Mouse (Mus musculus) lung, embryonic 14.5 days (tissue): ENCODE results near the gene Atp13a2. TPM values are rescaled to one million over a fixed set of nuclear protein-coding genes. Genes with fewer than 3 reads are reported as not detected.

Experiments
- ATAC-seq: fragments of 200-750 bp; cut with Nextera tagmentation; 2 replicates; pipeline ENCODE4 v1.8.0; 2017; ENCODE audit warnings: mild to moderate bottlenecking, moderate TSS enrichment, moderate library complexity; ENCODE audit not compliant: insufficient read depth
- DNase-seq: peaks from one replicate; pipeline ENCODE4 v3.0.0-alpha.2; 2015
- H3K27ac ChIP-seq: fragments of 300-500 bp; sonication (generic); 2 replicates; pipeline ENCODE4 v1.5.1; 2014; ENCODE audit warnings: low read depth, mild to moderate bottlenecking, moderate library complexity
- H3K27me3 ChIP-seq: fragments of 300-500 bp; sonication (generic); 2 replicates; pipeline ENCODE4 v1.6.1; 2014; ENCODE audit warnings: low read length, control low read depth; ENCODE audit not compliant: insufficient read depth
- H3K36me3 ChIP-seq: fragments of 300-500 bp; sonication (generic); 2 replicates; pipeline ENCODE4 v1.6.1; 2014; ENCODE audit warnings: control low read depth; ENCODE audit not compliant: insufficient read depth
- H3K4me1 ChIP-seq: fragments of 300-500 bp; sonication (generic); 2 replicates; pipeline ENCODE4 v1.6.1; 2014; ENCODE audit warnings: antibody characterized with exemption, control low read depth; ENCODE audit not compliant: insufficient read depth
- H3K4me2 ChIP-seq: fragments of 300-500 bp; sonication (generic); 2 replicates; pipeline ENCODE4 v1.6.1; 2014; ENCODE audit warnings: mild to moderate bottlenecking
- H3K4me3 ChIP-seq: fragments of 300-500 bp; sonication (generic); 2 replicates; pipeline ENCODE4 v1.5.1; 2014; ENCODE audit warnings: low read depth, low read length
- H3K9ac ChIP-seq: fragments of 300-500 bp; sonication (generic); 2 replicates; pipeline ENCODE4 v1.6.1; 2014
- H3K9me3 ChIP-seq: fragments of 300-500 bp; sonication (generic); 2 replicates; pipeline ENCODE4 v1.6.1; 2016; ENCODE audit warnings: low read depth, low read length, control low read depth
- CTCF ChIP-seq: IDR thresholded peaks from 2 replicates; pipeline ENCODE4 v1.5.1; 2016; ENCODE audit warnings: antibody characterized with exemption, low read depth
- WGBS: fragments of 180-500 bp; shearing (Covaris S2); extraction: QIAGEN DNeasy Blood & Tissue Kit; methylation state at CpG from one replicate; pipeline ENCODE4 v1.1.7; 2014; 5-methylcytosine and 5-hydroxymethylcytosine counted together
- polyA plus RNA-seq: library from polyadenylated mRNA; unstranded; fragments of >200 nt; fragmentation: Nextera tagmentation; extraction: Ambion mirVana; gene quantifications from 2 replicates; pipeline ENCODE4 v1.2.1, GENCODE M21; 2014

Gene Atp13a2
- 34.0 and 37.2 TPM in 2 replicates for polyA plus RNA-seq

DNA sequence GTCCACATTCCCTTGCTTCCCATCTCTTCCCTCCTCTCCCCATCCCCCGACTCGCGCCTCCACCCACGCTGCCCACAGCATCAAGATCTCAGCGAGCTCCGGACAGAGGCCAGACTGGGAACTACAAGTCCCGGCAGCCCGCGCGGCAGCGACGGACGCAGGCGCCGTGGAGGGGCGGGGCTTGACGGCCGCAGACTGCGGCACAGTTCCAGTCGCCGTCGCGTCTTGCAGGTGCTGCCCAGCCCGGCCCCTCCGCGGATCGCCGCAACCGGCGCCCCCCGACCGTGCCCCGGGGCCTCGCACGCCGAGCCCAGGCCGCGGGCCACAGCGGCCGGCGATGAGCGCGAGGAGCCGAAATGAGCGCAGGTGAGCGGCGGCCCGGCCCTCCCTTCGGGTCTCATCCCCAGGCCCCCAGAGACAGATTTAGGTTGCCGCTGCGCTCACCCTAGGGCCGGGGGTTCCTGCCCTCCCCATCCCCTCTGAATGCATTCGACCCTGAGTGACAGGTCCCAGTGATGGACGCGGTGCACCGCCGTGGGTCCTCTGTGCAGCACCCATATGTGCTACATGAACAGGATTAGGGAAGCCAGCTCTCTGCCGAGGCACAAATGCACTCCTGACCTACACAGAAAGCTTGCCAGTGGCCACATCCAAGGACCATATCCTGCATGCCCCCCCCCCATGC lies at the start of gene Atp13a2:
TSS of gene Atp13a2 (plus strand) at position 163 of the 685 bp plus-strand sequence.
- DNase-seq (peak; percentile 93), ATAC-seq (peak; percentile 85)
- under 1% methylated on average over 58 of the region's 58 CpGs for WGBS
- Histone ChIP-seq H3K27me3 (no peaks in the 10 kb centered on the region), H3K4me1 (peaks cover 5% of the 10 kb centered on the region), H3K27ac (no peak within 1 kb of the TSS), H3K36me3 (no peaks in the 10 kb centered on the region), H3K9me3 (no peaks in the 10 kb centered on the region), H3K4me2 (peak within 1 kb of the TSS; percentile 88), H3K4me3 (peak within 1 kb of the TSS; percentile 94), H3K9ac (peak within 1 kb of the TSS; percentile 75)
- peak; percentile 35 for TF ChIP-seq CTCF

- no peak for TF ChIP-seq CTCF
- no peaks in the 10 kb centered on the region for H3K4me1 ChIP-seq
- no peak overlapping the region for H3K4me2 ChIP-seq
- no peak overlapping the region for H3K9ac ChIP-seq
- no peaks in the 10 kb centered on the region for H3K36me3 ChIP-seq
- H3K27ac ChIP-seq = no peak overlapping the region
- DNase-seq = no peak
- H3K4me3 ChIP-seq = no peak overlapping the region
- H3K9me3 ChIP-seq = no peaks in the 10 kb centered on the region
- 89% methylated on average over 12 of the region's 12 CpGs for WGBS
- ATAC-seq = no peak
- no peaks in the 10 kb centered on the region for H3K27me3 ChIP-seq
These were observed 42.3 kb upstream of the Atp13a2 start for GRCm38 (mm10) chr4:140944356-140944755.

- 72% methylated on average over 5 of the region's 5 CpGs for WGBS
- H3K9ac ChIP-seq = no peak overlapping the region
- H3K4me2 ChIP-seq = no peak overlapping the region
- no peaks in the 10 kb centered on the region for H3K4me1 ChIP-seq
- DNase-seq = no peak
- no peaks in the 10 kb centered on the region for H3K9me3 ChIP-seq
- no peaks in the 10 kb centered on the region for H3K36me3 ChIP-seq
- TF ChIP-seq CTCF = no peak
- H3K4me3 ChIP-seq = no peak overlapping the region
- H3K27me3 ChIP-seq = no peaks in the 10 kb centered on the region
- H3K27ac ChIP-seq = no peak overlapping the region
- no peak for ATAC-seq
These were observed 41.7 kb upstream of the Atp13a2 start for GRCm38 (mm10) chr4:140944961-140945442.

DNA sequence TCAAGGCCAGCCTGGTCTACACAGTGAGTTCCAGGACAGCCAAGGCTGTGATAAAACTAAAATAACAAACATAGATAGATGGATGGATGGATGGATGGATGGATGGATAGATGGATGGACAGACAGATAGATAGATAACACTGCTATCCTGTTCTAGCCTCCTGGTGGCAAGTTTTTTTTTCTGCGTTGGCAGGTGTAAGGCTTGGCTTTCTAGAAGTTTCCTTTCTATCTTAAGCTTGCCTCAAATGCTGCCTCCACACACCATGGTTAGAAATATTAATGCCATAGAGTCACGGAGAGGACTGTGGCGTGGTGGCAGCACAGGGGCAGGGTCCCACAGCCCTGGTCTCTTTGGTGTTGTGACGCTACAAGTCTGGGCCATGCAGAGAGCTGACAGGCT lies 41.1 kb upstream of the Atp13a2 start:
- Histone ChIP-seq H3K27me3 (no peaks in the 10 kb centered on the region), H3K4me2 (no peak overlapping the region), H3K4me3 (no peak overlapping the region), H3K9ac (no peak overlapping the region), H3K9me3 (no peaks in the 10 kb centered on the region), H3K4me1 (no peaks in the 10 kb centered on the region), H3K27ac (no peak overlapping the region), H3K36me3 (no peaks in the 10 kb centered on the region)
- ATAC-seq (no peak), DNase-seq (no peak)
- 85% methylated on average over 4 of the region's 4 CpGs for WGBS
- TF ChIP-seq CTCF = no peak

DNA sequence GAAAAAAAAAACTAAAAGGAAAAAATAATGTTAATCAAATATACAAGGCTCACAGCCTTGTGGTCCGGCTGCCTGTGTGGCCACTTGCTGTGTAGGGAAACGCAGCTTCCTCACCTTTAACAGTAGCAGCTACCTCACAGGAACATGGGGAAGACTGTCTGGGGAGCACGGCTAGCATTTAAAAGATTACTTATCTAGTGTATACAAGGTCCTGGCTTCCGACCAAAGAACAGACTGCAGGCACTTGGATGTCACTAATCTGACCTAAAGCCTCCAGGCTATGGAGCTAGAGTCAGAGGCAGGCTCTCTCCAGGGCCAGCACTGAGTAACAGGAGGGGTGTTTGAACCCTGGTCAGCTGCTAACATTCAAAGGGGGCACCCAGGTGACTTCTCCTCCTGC lies 40.6 kb upstream of the Atp13a2 start:
- Histone ChIP-seq H3K36me3 (no peaks in the 10 kb centered on the region), H3K27me3 (no peaks in the 10 kb centered on the region), H3K9ac (no peak overlapping the region), H3K9me3 (no peaks in the 10 kb centered on the region), H3K4me1 (no peaks in the 10 kb centered on the region), H3K27ac (no peak overlapping the region), H3K4me2 (no peak overlapping the region), H3K4me3 (no peak overlapping the region)
- peak; percentile 45 for DNase-seq
- WGBS = 36% methylated on average over 4 of the region's 4 CpGs
- no peak for ATAC-seq
- no peak for TF ChIP-seq CTCF

DNA sequence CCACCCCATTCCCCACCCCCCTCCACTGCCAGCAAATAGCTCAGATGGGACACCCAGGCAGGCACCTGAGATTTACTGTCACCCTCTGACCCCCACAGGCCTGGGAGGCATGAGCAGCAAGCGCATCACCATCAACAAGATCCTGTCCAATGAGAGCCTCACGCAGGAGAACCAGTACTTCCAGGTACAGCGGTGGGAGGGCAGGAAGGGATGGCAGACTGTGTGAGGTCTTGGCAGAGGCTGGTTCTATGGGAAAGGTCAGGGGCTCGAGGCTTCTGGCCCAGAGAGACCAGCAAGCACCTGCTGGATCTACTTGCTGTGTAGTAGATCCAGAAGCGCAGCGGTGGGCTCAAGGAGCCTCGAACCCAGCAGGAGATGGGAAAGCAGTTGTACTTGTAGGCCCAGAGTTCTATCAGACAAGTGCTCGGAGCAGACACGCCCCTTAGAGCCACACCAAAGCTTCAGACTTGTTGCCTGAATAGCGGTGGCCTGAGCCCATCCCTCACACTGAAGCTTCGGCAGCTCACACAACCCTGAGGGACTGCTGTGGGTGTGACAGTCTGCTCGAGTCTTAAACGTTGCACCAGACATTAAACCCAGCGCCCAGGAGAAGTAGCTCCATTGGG lies 40.0 kb upstream of the Atp13a2 start:
- TF ChIP-seq CTCF = no peak
- WGBS = 54% methylated on average over 14 of the region's 14 CpGs
- no peaks in the 10 kb centered on the region for H3K9me3 ChIP-seq
- ATAC-seq (peak; percentile 21; the same call in 1 of the 2 replicates), DNase-seq (no peak)
- no peak overlapping the region for H3K4me3 ChIP-seq
- H3K9ac ChIP-seq = no peak overlapping the region
- H3K4me1 ChIP-seq = no peaks in the 10 kb centered on the region
- H3K27me3 ChIP-seq = no peaks in the 10 kb centered on the region
- H3K36me3 ChIP-seq = no peaks in the 10 kb centered on the region
- H3K27ac ChIP-seq = no peak overlapping the region
- no peak overlapping the region for H3K4me2 ChIP-seq

DNA sequence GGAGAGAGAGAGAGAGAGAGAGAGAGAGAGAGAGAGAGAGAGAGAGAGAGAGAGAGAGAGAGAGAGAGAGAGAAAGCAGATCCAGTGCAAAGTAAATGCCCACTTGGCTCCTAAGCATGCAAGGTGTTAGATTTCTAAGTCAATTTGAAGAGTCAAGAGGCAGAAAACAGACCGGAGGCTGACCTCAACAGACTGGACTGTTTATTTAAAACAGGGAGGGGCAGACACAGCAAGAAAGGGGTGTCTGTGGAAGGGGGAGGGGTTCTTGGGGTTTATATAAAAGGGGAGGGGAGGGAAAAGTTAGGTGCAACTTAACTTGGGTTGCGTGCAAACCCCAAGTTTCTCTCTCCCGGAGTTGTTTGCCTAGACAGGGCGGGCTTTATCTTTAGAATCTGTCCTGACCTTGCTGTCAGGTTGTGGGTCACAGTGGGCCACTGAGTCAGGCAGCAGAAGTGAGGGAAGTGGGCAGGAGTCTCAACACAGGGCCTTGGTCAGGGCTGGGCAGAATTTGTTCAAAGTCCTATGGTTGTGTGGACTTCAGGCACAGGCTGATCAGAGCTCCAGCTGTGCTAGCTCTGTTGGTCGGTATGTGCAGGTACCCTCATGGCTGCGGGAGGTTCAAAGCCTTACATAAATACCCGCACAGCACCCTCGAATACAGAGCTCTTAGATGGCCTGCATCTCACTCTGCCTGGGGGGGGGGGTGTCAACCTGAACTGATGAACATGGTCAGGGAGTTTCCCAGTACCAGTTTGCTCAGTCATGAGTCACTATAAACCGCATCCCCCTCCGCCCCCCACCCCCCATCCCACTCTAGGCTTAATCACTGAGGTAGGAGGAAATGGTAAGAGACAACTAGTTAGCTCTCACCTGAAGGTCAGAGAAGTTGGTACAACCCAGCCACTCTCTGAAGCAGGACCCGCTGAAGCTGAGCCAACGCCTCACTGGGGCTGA lies 38.9 kb upstream of the Atp13a2 start:
- H3K36me3 ChIP-seq = no peaks in the 10 kb centered on the region
- no peaks in the 10 kb centered on the region for H3K4me1 ChIP-seq
- DNase-seq (no peak), ATAC-seq (peak; percentile 31; the same call in 1 of the 2 replicates)
- H3K27me3 ChIP-seq = no peaks in the 10 kb centered on the region
- H3K9ac ChIP-seq = no peak overlapping the region
- no peak overlapping the region for H3K4me2 ChIP-seq
- no peak overlapping the region for H3K4me3 ChIP-seq
- no peak for TF ChIP-seq CTCF
- WGBS = 64% methylated on average over 12 of the region's 12 CpGs
- H3K27ac ChIP-seq = no peak overlapping the region
- H3K9me3 ChIP-seq = no peaks in the 10 kb centered on the region
